In genomic region chr6:76007783-76008406, GRCm38 (mm10) we compare ENCODE assay signal across 28 mouse cellular contexts.
DNase-seq lines count a peak whose midpoint lies in the region; ATAC-seq lines count a peak whose summit lies in the region.
"Had no signal": no experiment of that assay in that cellular context is flagged by ENCODE, and none has a peak within 500 bp of the region (broad histone marks: within the 10 kb centered on the region; RNA-seq: fewer than 3 reads in every experiment).

No protein-coding gene starts in this region.

- H3K27me3 ChIP-seq in forebrain, embryonic 14.5 days (replicated peaks; ENCODE audit: control insufficient read depth, insufficient read depth, low read length): no peaks in the 10 kb centered on the region
- H3K27me3 ChIP-seq in forebrain, embryonic 11.5 days (ENCODE audit: control insufficient read depth, insufficient read depth, low read length): no peaks in the 10 kb centered on the region
- no peaks in the 10 kb centered on the region for H3K27me3 ChIP-seq in midbrain, embryonic 14.5 days (ENCODE audit: control insufficient read depth, insufficient read depth, low read length)
- no peaks in the 10 kb centered on the region for H3K27me3 ChIP-seq in midbrain, embryonic 13.5 days
- H3K27me3 ChIP-seq in forebrain, embryonic 16.5 days (replicated peaks; ENCODE audit: control insufficient read depth, insufficient read depth, low read length): no peaks in the 10 kb centered on the region
- H3K27me3 ChIP-seq: CH12.LX; embryonic facial prominence, embryonic 13.5 days; Patski had no signal

- H3K9ac ChIP-seq in forebrain, embryonic 14.5 days (ENCODE audit: low read length): no peak overlapping the region
- H3K9ac ChIP-seq in forebrain, embryonic 11.5 days (ENCODE audit: low read length): no peak overlapping the region
- H3K9ac ChIP-seq in midbrain, embryonic 14.5 days (replicated peaks; ENCODE audit: low read length): no peak overlapping the region
- no peak overlapping the region for H3K9ac ChIP-seq in midbrain, embryonic 13.5 days (replicated peaks)
- no peak overlapping the region for H3K9ac ChIP-seq in forebrain, embryonic 16.5 days (replicated peaks; ENCODE audit: low read depth, low read length)
- H3K9ac ChIP-seq: embryonic facial prominence, embryonic 13.5 days; hindbrain, embryonic 14.5 days had no signal

- DNase-seq in forebrain, embryonic 14.5 days (ENCODE audit: low spot score): peak; percentile 41
- no peak for DNase-seq in forebrain, embryonic 11.5 days (ENCODE audit: low spot score)
- peak; percentile 12 for DNase-seq in midbrain, embryonic 14.5 days
- DNase-seq in brain, adult 2 months (ENCODE audit: low read depth, low spot score): peak; percentile 4
- no peak for DNase-seq in heart, postnatal 4 days
- DNase-seq: adrenal gland, postnatal 10 days; adrenal gland, postnatal 36 days; B cell, adult 2 months; cerebellum, adult 11-12 months; cerebellum, adult 8-10 months; cerebellum, postnatal 10 days; cerebellum, postnatal 36 days; embryo, embryonic 11 days; gastrocnemius, adult 2 months; gastrocnemius, postnatal 14 days; heart, adult 11 months; kidney, adult 11 months had no signal

- no peaks in the 10 kb centered on the region for H3K9me3 ChIP-seq in forebrain, embryonic 14.5 days (replicated peaks; ENCODE audit: control insufficient read depth, low read length)
- H3K9me3 ChIP-seq in forebrain, embryonic 11.5 days (ENCODE audit: control insufficient read depth, low read length): no peaks in the 10 kb centered on the region
- no peaks in the 10 kb centered on the region for H3K9me3 ChIP-seq in midbrain, embryonic 14.5 days (ENCODE audit: control insufficient read depth, low read length)
- H3K9me3 ChIP-seq in midbrain, embryonic 13.5 days: no peaks in the 10 kb centered on the region
- H3K9me3 ChIP-seq in forebrain, embryonic 16.5 days (ENCODE audit: control insufficient read depth, low read length): no peaks in the 10 kb centered on the region
- H3K9me3 ChIP-seq: embryonic facial prominence, embryonic 10.5 days; embryonic facial prominence, embryonic 13.5 days; G1E; hindbrain, embryonic 10.5 days had no signal

- ATAC-seq in forebrain, embryonic 14.5 days: peak; percentile 40; the same call in 1 of the 2 replicates
- ATAC-seq in forebrain, embryonic 11.5 days (replicated peaks; ENCODE audit: low FRiP score): no peak
- ATAC-seq in midbrain, embryonic 14.5 days (ENCODE audit: low FRiP score, low TSS enrichment): no peak
- ATAC-seq in midbrain, embryonic 13.5 days: no peak
- peak; percentile 65 for ATAC-seq in forebrain, embryonic 16.5 days
- ATAC-seq: Patski had no signal

- H3K4me3 ChIP-seq in forebrain, embryonic 14.5 days (ENCODE audit: low read depth, low read length): no peak overlapping the region
- H3K4me3 ChIP-seq in forebrain, embryonic 11.5 days (ENCODE audit: low read depth, low read length): no peak overlapping the region
- H3K4me3 ChIP-seq in midbrain, embryonic 14.5 days (replicated peaks; ENCODE audit: low read depth, low read length): no peak overlapping the region
- no peak overlapping the region for H3K4me3 ChIP-seq in midbrain, embryonic 13.5 days (replicated peaks)
- no peak overlapping the region for H3K4me3 ChIP-seq in forebrain, embryonic 16.5 days (replicated peaks; ENCODE audit: low read length)
- H3K4me3 ChIP-seq: embryonic facial prominence, embryonic 10.5 days; embryonic facial prominence, embryonic 13.5 days; erythroblast, embryonic 14.5 days; gastrocnemius, adult 2 months; hindbrain, embryonic 10.5 days had no signal

- H3K4me1 ChIP-seq in forebrain, embryonic 14.5 days (ENCODE audit: control insufficient read depth, insufficient read depth, low read length): no peaks in the 10 kb centered on the region
- no peaks in the 10 kb centered on the region for H3K4me1 ChIP-seq in forebrain, embryonic 11.5 days (replicated peaks; ENCODE audit: control insufficient read depth, insufficient read depth, low read length)
- no peaks in the 10 kb centered on the region for H3K4me1 ChIP-seq in midbrain, embryonic 14.5 days (ENCODE audit: control insufficient read depth, insufficient read depth, low read length)
- no peaks in the 10 kb centered on the region for H3K4me1 ChIP-seq in midbrain, embryonic 13.5 days (replicated peaks)
- no peaks in the 10 kb centered on the region for H3K4me1 ChIP-seq in forebrain, embryonic 16.5 days (replicated peaks; ENCODE audit: control insufficient read depth, insufficient read depth, low read length)
- H3K4me1 ChIP-seq: embryonic facial prominence, embryonic 10.5 days; embryonic facial prominence, embryonic 13.5 days; hindbrain, embryonic 10.5 days had no signal

- 65% methylated on average over 2 of the region's 2 CpGs for WGBS in forebrain, embryonic 14.5 days
- 90% methylated on average over 2 of the region's 2 CpGs for whole genome bisulfite sequencing in forebrain, embryonic 11.5 days
- WGBS in midbrain, embryonic 14.5 days: 55% methylated on average over 2 of the region's 2 CpGs
- WGBS in midbrain, embryonic 13.5 days: 59% methylated on average over 2 of the region's 2 CpGs
- 51% methylated on average over 2 of the region's 2 CpGs for WGBS in forebrain, embryonic 16.5 days

- no peak overlapping the region for H3K4me2 ChIP-seq in forebrain, embryonic 14.5 days (ENCODE audit: low read length)
- no peak overlapping the region for H3K4me2 ChIP-seq in forebrain, embryonic 11.5 days (ENCODE audit: low read depth, low read length, severe bottlenecking)
- H3K4me2 ChIP-seq in midbrain, embryonic 14.5 days (ENCODE audit: low read length): no peak overlapping the region
- no peak overlapping the region for H3K4me2 ChIP-seq in midbrain, embryonic 13.5 days (replicated peaks)
- H3K4me2 ChIP-seq in forebrain, embryonic 16.5 days (ENCODE audit: low read length): no peak overlapping the region
- H3K4me2 ChIP-seq: embryonic facial prominence, embryonic 13.5 days; heart, embryonic 11.5 days; hindbrain, embryonic 14.5 days had no signal

- H3K27ac ChIP-seq in forebrain, embryonic 14.5 days (ENCODE audit: low read depth, low read length): no peak overlapping the region
- no peak overlapping the region for H3K27ac ChIP-seq in forebrain, embryonic 11.5 days (ENCODE audit: low read depth, low read length)
- 0 out of 2 replicates have a peak overlapping the region, but pooled peaks have one; percentile 20 for H3K27ac ChIP-seq in midbrain, embryonic 14.5 days (replicated peaks; ENCODE audit: low read depth, low read length)
- no peak overlapping the region for H3K27ac ChIP-seq in midbrain, embryonic 13.5 days
- no peak overlapping the region for H3K27ac ChIP-seq in forebrain, embryonic 16.5 days (ENCODE audit: low read length)
- H3K27ac ChIP-seq: embryonic facial prominence, embryonic 10.5 days; embryonic facial prominence, embryonic 13.5 days; gastrocnemius, adult 2 months; hindbrain, embryonic 10.5 days; hindbrain, embryonic 14.5 days had no signal

- H3K36me3 ChIP-seq in forebrain, embryonic 14.5 days (ENCODE audit: control insufficient read depth, insufficient read depth, low read length): no peaks in the 10 kb centered on the region
- H3K36me3 ChIP-seq in forebrain, embryonic 11.5 days (ENCODE audit: control insufficient read depth, insufficient read depth, low read length): no peaks in the 10 kb centered on the region
- H3K36me3 ChIP-seq in midbrain, embryonic 14.5 days (ENCODE audit: control insufficient read depth, insufficient read depth, low read length): no peaks in the 10 kb centered on the region
- no peaks in the 10 kb centered on the region for H3K36me3 ChIP-seq in midbrain, embryonic 13.5 days
- H3K36me3 ChIP-seq in forebrain, embryonic 16.5 days (ENCODE audit: control insufficient read depth, insufficient read depth): no peaks in the 10 kb centered on the region
- H3K36me3 ChIP-seq: embryonic facial prominence, embryonic 10.5 days; embryonic facial prominence, embryonic 13.5 days; G1E; hindbrain, embryonic 10.5 days had no signal

Comparison
In these comparisons a context has a peak if more than half of its experiments do, and no peak if none do; other contexts are left out.
1. ATAC-seq: peak in forebrain, embryonic 14.5 days (single experiment) and forebrain, embryonic 16.5 days (single experiment); none in forebrain, embryonic 11.5 days (single experiment), midbrain, embryonic 14.5 days (single experiment) and midbrain, embryonic 13.5 days (single experiment).
2. DNase-seq: peak in forebrain, embryonic 14.5 days (single experiment), midbrain, embryonic 14.5 days (single experiment) and brain, adult 2 months (single experiment); none in forebrain, embryonic 11.5 days (single experiment) and heart, postnatal 4 days (single experiment).